ENCODE assay signal across 12 mouse cellular contexts in genomic region chr3:88541622-88542401, GRCm38 (mm10). TPM values are rescaled to one million over a fixed set of nuclear protein-coding genes. Genes with fewer than 3 reads are reported as not detected.
DNase-seq lines count a peak whose midpoint lies in the region; ATAC-seq and TF ChIP-seq lines count a peak whose summit lies in the region.
"Had no signal": no experiment of that assay in that cellular context is flagged by ENCODE, and none has a peak within 500 bp of the region (broad histone marks: within the 10 kb centered on the region; RNA-seq: fewer than 3 reads in every experiment).

No protein-coding gene starts in this region.

- peak overlapping the region; percentile 6; the same call in 1 of the 2 replicates for H3K4me3 ChIP-seq in E14TG2a.4 (replicated peaks; ENCODE audit: low read length)
- H3K4me3 ChIP-seq in forebrain, embryonic 10.5 days = 0 out of 2 replicates have a peak overlapping the region, but pooled peaks have one; percentile 11
- no peak overlapping the region for H3K4me3 ChIP-seq in limb, embryonic 12.5 days (replicated peaks)
- H3K4me3 ChIP-seq: left cerebral cortex, adult 2 months had no signal

- H3K27me3 ChIP-seq in E14TG2a.4 (ENCODE audit: insufficient read depth, low read length) = no peaks in the 10 kb centered on the region
- H3K27me3 ChIP-seq in forebrain, embryonic 10.5 days (ENCODE audit: poor library complexity, severe bottlenecking) = no peaks in the 10 kb centered on the region
- H3K27me3 ChIP-seq in limb, embryonic 12.5 days = no peaks in the 10 kb centered on the region

- DNase-seq in MN1 (ENCODE audit: low spot score) (peak; percentile 45), liver (no peak)
- no peak for DNase-seq in forebrain, embryonic 10.5 days (ENCODE audit: extremely low spot score, low spot score)
- no peak for DNase-seq in urinary bladder, adult 18-20 months (ENCODE audit: low spot score in 2 of 2)
- DNase-seq in gastrocnemius, postnatal 25 days = no peak
- no peak for DNase-seq in retina, postnatal 1 day
- DNase-seq: adrenal gland, postnatal 25 days; gastrocnemius, postnatal 36 days; lung, postnatal 10 days had no signal

- H3K4me2 ChIP-seq in limb, embryonic 12.5 days = no peak overlapping the region

- H3K36me3 ChIP-seq in E14TG2a.4 (ENCODE audit: insufficient read depth, low read length) = peaks cover 50% of the 10 kb centered on the region
- peaks cover 47% of the 10 kb centered on the region for H3K36me3 ChIP-seq in forebrain, embryonic 10.5 days (replicated peaks)
- peaks cover 47% of the 10 kb centered on the region for H3K36me3 ChIP-seq in limb, embryonic 12.5 days

- H3K9ac ChIP-seq in limb, embryonic 12.5 days (replicated peaks) = no peak overlapping the region

- peak overlapping the region; percentile 13; the same call in 1 of the 2 replicates for H3K27ac ChIP-seq in forebrain, embryonic 10.5 days
- peak overlapping the region; percentile 53; the same call in 1 of the 2 replicates for H3K27ac ChIP-seq in limb, embryonic 12.5 days
- H3K27ac ChIP-seq: left cerebral cortex, adult 2 months had no signal

- TF ChIP-seq CTCF in E14TG2a.4 (conservative IDR thresholded peaks at IDR 0.05; ENCODE audit: low read length) = no peak

- H3K9me3 ChIP-seq in E14TG2a.4 (ENCODE audit: low read length) = no peaks in the 10 kb centered on the region
- H3K9me3 ChIP-seq in forebrain, embryonic 10.5 days = no peaks in the 10 kb centered on the region
- H3K9me3 ChIP-seq in limb, embryonic 12.5 days = no peaks in the 10 kb centered on the region

- no peak for ATAC-seq in limb, embryonic 12.5 days (ENCODE audit: insufficient number of reproducible peaks, insufficient read depth, low FRiP score, low TSS enrichment, low read depth)

- 79% methylated on average over 7 of the region's 7 CpGs for WGBS in forebrain, embryonic 10.5 days
- 74% methylated on average over 7 of the region's 7 CpGs for WGBS in limb, embryonic 12.5 days

- peaks cover 92% of the 10 kb centered on the region for H3K4me1 ChIP-seq in E14TG2a.4 (replicated peaks; ENCODE audit: low read depth, low read length)
- H3K4me1 ChIP-seq in forebrain, embryonic 10.5 days = peaks cover 78% of the 10 kb centered on the region
- peaks cover 35% of the 10 kb centered on the region for H3K4me1 ChIP-seq in limb, embryonic 12.5 days (replicated peaks)

RNA-seq across cellular contexts. Expression of gene Rab25, which starts 6.3 kb away (rescaled TPM):
- polyA plus RNA-seq in forebrain, embryonic 10.5 days (2016; fragmentation: Nextera tagmentation; extraction: Ambion mirVana) = 2.8 and 4.0 TPM in 2 replicates
- polyA plus RNA-seq in limb, embryonic 12.5 days (2016; fragmentation: Nextera tagmentation; extraction: Ambion mirVana) = 2.6 and 3.5 TPM in 2 replicates
- total RNA-seq in gastrocnemius, postnatal 25 days (2021) = not detected
- total RNA-seq: adrenal gland, postnatal 25 days; gastrocnemius, postnatal 36 days; left cerebral cortex, adult 2 months had no signal

RNA-seq across cellular contexts. Expression of gene Mex3a, which starts 9.6 kb away (rescaled TPM):
- 27.4 and 28.6 TPM in 2 replicates for polyA plus RNA-seq in forebrain, embryonic 10.5 days (2016; fragmentation: Nextera tagmentation; extraction: Ambion mirVana)
- polyA plus RNA-seq in limb, embryonic 12.5 days (2016; fragmentation: Nextera tagmentation; extraction: Ambion mirVana) = 37.4 and 38.0 TPM in 2 replicates
- under 1 TPM; 0.24 to 0.33 TPM for total RNA-seq in gastrocnemius, postnatal 25 days (2021)

RNA-seq across cellular contexts. Expression of gene Lamtor2, which starts 11.1 kb away (rescaled TPM):
- 172 and 174 TPM in 2 replicates for polyA plus RNA-seq in forebrain, embryonic 10.5 days (2016; fragmentation: Nextera tagmentation; extraction: Ambion mirVana)
- polyA plus RNA-seq in limb, embryonic 12.5 days (2016; fragmentation: Nextera tagmentation; extraction: Ambion mirVana) = 134 and 139 TPM in 2 replicates
- total RNA-seq in gastrocnemius, postnatal 25 days (2021) = 10 to 100 TPM; 76.1 to 81.1 TPM

RNA-seq across cellular contexts. Expression of gene Ubqln4, which starts 11.7 kb away (rescaled TPM):
- polyA plus RNA-seq in forebrain, embryonic 10.5 days (2016; fragmentation: Nextera tagmentation; extraction: Ambion mirVana) = 73.4 and 77.4 TPM in 2 replicates
- polyA plus RNA-seq in limb, embryonic 12.5 days (2016; fragmentation: Nextera tagmentation; extraction: Ambion mirVana) = 62.6 and 67.0 TPM in 2 replicates
- 10 to 100 TPM; 59.6 to 67.2 TPM for total RNA-seq in gastrocnemius, postnatal 25 days (2021)

RNA-seq across cellular contexts. Expression of gene Lmna, which starts 32.1 kb away (rescaled TPM):
- polyA plus RNA-seq in forebrain, embryonic 10.5 days (2016; fragmentation: Nextera tagmentation; extraction: Ambion mirVana) = 11.6 and 11.8 TPM in 2 replicates
- polyA plus RNA-seq in limb, embryonic 12.5 days (2016; fragmentation: Nextera tagmentation; extraction: Ambion mirVana) = 51.8 and 56.4 TPM in 2 replicates
- total RNA-seq in gastrocnemius, postnatal 25 days (2021) = 100 to 1,000 TPM in 1 of 2 experiments, 10 to 100 TPM in 1; 99.2 to 106 TPM
